Mouse (Mus musculus) G1E (cell line): ENCODE data around the gene Gm7075.

Experiments
- CTCF ChIP-seq: IDR thresholded peaks from 2 replicates; pipeline ENCODE4 v1.5.1; 2012; ENCODE audit warnings: low read depth, low read length, inconsistent platforms, mixed read lengths
- GATA1 ChIP-seq: IDR thresholded peaks from 2 replicates; pipeline ENCODE4 v1.6.1; 2012; ENCODE audit warnings: borderline replicate concordance, low read length, inconsistent platforms, mixed read lengths
- GATA2 ChIP-seq: IDR thresholded peaks from 2 replicates; pipeline ENCODE4 v1.6.1; 2012; ENCODE audit warnings: low read depth, low read length, inconsistent platforms, borderline replicate concordance
- POLR2AphosphoS5 ChIP-seq: IDR thresholded peaks from 2 replicates; pipeline ENCODE4 v1.6.1; 2012; ENCODE audit warnings: low read depth, low read length, inconsistent platforms; ENCODE audit not compliant: insufficient replicate concordance
- TAL1 ChIP-seq: conservative IDR thresholded peaks from 2 replicates; pipeline ENCODE4 v1.6.1; 2012; ENCODE audit warnings: low read depth, low read length, inconsistent platforms, mixed read lengths

- no peak for TF ChIP-seq CTCF
- TF ChIP-seq GATA1: no peak
- no peak for TF ChIP-seq POLR2AphosphoS5
- TF ChIP-seq TAL1: no peak
- TF ChIP-seq GATA2: no peak
Observed at GRCm38 (mm10) chr10:63424475-63424814, 2.9 kb upstream of the Gm7075 start.
